Mouse (Mus musculus): Measurements from ENCODE around the gene Dpyd.

Dpyd gene

GRCm38 (mm10) chr3:119086618-119087017, 524.7 kb downstream of the Dpyd start:
- intact Hi-C loops (cut with DNase I) = no loop called here

DNA sequence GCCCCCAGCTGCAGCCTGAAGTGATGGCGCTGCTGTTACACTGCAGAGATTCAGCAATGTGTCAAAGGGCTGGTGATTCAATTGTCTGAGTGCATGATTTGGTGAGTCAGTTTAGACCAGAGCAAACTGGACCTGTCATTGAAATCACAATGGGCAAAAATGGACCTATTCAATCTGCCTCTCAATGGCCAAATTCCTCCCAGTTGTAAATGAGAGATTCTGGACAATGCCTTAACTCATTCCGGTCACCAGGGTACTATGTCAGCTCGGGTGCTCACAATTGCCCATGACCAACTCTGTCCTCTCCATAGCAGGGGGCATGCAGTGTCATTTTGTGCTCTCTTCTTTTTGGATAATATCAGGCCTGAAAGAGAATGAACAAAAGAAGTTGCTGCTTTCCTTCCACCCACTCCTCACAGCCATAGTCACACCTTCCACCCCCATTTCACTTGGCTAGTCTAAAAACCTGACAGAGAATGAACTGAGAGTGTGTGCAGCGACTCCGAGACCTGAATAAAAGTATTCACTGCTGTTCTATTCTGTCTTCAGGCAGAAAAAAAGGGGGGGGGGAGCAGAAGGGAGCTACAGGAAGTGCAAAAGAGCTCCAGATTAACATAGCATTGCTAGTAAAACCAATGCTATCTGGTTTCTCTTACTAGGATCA, 533.4 kb downstream of the Dpyd start:
- intact Hi-C loops (cut with DNase I) = no loop called here

DNA sequence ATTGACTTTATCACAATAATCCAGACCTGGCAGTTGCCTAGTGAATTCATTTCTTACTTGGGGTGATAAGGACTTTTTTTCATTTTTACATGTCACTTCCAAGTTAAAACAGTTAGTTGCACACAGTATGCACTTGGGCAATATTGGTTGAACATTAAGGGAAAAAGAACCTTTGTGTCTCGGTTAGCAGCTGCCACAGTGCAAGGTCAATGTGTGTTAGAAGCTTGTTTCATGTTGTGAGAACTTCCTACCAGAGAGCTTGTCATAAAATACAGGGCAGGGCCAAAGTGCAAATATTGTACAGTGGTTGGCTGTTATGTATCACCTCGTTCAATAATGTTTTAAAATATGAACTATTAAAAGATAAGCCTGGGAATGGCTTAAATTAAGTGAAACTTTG, 564.1 kb downstream of the Dpyd start:
- intact Hi-C loops (cut with DNase I) = no loop called here

DNA sequence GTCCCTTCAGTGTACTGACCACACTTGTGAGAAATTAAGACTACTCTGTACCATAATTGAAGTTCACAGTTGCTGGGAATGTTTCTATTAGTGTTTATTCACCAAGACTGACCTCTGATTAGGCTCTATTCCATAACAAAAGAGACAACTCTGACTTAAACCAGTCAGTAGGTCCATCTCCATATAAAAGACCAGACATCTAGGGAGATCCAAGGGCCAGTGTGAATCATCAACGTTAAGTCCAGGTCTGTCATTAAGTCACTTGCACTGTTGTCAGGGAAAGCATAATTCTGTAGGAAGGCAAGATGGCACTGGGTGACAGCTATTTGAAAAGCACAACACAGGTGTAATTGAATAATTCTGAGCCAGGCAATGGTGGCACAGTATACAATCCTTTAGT, 566.1 kb downstream of the Dpyd start:
- intact Hi-C loops (cut with DNase I) = no loop called here

DNA sequence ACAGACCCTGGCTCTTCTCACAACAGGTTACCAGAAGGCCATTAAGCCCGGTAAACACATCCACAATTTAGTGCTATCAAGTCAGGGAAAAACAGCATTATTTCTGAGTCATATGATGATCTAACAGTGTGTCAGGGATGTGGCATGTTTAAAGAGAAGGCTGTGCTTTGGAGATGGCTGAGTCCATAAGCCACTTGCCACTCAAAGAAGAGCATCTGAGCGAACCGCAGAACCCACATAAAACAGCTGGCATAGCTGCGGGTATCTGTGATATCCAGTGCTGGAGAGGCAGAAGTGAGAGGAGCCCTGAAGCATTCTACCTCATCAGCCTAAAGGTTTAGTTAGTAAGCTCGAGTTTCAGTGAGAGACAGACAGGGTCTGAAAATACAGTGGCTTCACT, 581.1 kb downstream of the Dpyd start:
- intact Hi-C loops (cut with DNase I) = no loop called here

DNA sequence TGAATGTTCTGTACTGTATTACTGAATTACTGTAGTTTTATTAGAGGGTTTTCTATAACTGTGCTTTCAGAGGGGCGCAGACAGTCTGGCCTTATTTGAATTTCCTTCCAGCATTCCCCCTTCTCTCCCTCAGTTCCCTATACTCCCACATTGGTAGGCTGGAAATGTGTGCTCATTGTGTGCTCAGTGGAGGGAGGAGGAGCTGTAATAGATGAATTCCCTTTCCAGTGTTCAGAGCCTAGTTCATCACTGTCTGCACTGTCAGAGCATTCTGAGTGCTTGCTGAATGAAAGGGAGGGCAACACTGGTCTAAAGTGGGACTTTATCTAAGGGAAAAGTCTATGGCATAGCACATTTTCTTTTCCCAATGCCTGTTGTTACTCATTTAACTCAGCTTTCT, 582.9 kb downstream of the Dpyd start:
- intact Hi-C loops (cut with DNase I) = no loop called here

GRCm38 (mm10) chr3:119154604-119155444, 592.9 kb downstream of the Dpyd start:
- intact Hi-C loops (cut with DNase I) = loop anchor here (10.0 kb wide), 1 partner anchor 100 kb away; no protein-coding TSS in a partner anchor

- intact Hi-C loops (cut with DNase I) = loop anchor here (10.0 kb wide), 1 partner anchor 96 kb away; no protein-coding TSS in a partner anchor
Observed at GRCm38 (mm10) chr3:119158670-119159069, 596.7 kb downstream of the Dpyd start.

DNA sequence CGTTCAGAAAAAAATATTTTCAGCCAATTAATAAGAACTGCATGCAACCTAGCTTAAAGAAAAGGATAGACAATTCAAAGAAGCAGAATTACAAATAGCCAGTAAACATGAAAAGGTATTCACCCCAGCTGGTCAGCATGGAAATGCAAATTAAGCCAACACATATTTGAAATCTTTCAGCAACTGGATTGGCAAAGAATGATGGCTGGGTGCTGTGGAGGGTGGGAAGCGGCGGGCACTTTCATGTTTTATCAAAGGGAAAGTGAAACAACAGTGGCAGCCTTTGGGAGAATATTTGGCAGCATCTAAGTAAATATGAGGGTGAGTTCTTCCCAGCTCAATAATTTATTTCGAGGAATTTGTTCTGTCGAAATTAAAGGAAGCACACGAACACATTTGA, 603.8 kb downstream of the Dpyd start:
- intact Hi-C loops (cut with DNase I) = no loop called here

- intact Hi-C loops (cut with DNase I) = no loop called here
Observed at GRCm38 (mm10) chr3:119168166-119168565, 606.2 kb downstream of the Dpyd start.

- intact Hi-C loops (cut with DNase I) = no loop called here
Observed at GRCm38 (mm10) chr3:119168661-119169060, 606.7 kb downstream of the Dpyd start.

DNA sequence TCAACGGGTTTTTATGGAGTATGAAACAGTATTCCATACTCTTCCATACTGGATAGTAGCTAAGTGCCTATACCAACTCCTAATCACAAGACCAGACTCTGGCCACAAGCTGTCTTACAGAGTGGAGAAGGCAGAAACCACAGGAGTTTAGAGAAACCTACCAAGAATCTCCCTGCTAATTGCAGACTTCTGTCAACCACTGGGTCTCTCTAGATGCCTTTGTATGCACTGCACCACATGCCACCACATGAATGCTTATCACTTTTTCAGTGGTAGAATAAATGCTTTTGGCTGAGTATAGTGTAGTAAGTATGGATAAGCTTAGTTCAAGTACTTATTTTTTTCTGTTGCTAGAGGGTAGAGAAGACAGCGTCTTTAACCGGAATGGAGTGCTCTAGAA, 621.3 kb downstream of the Dpyd start:
- intact Hi-C loops (cut with DNase I) = no loop called here

DNA sequence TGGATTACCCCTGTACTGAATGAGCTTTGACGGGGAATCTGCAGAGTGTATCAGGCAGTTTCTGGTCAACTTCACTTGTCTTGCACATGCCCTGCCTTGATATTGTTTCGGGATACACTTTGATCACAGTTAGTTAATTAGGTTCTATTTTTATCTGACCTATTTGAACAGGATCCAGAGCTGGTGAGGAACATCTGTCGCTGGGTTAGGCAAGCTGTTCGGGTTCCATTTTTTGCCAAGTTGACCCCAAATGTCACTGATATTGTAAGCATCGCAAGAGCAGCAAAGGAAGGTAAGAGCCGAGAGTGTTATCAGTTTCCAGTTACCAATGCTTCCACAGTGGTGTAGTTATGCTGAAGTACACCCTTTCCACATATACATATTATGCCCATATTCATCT, 632.1 kb downstream of the Dpyd start:
- intact Hi-C loops (cut with DNase I) = no loop called here

DNA sequence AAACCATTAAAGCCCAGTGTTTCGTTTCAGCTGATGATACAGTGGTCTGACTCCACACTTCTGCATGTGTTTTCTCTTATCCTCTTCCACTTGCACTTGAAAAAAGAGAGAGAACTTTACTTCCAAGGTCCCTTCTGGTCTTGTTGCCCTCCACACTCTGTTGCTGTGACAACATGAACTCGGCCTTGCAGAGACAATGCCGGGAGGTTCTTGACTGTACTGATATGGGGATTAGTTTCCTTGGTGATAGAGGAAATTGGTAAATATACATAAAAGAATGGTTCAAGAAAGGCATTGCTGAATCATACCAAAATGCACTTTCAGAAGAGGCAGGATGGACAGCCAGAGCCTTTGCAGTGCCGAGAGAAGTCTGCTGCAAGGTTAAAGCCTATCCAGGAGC, 633.7 kb downstream of the Dpyd start:
- intact Hi-C loops (cut with DNase I) = no loop called here

DNA sequence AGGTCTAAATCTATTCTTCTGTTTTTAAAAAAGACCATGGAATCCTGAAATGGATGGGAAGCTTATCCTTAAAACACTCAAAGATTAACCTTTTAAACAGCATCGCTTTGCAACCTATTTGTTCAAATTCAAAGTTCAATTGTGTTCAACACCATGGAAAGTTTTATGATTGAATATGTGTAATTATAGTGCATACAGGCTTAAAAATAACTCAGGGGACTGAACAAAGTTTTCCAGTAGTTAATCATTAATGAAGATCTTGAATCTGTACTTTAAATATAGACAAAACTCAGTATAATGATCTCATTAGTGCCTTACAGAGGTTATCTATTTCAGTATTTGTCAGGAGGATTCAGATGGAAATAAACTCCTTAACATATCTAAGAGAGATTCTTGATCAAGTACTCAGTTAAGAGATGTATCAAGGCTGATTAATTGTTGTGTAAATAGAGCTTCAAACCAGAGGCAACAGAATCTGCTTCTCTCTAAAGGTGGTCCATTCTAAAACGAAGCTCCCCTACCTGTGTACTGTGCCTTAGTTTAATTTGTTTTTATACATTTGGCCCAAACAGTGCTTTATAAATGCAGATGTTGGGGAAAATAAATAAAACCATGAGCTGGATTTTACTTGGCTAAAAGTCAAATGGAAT, 659.0 kb downstream of the Dpyd start:
- intact Hi-C loops (cut with DNase I) = no loop called here

- intact Hi-C loops (cut with DNase I) = no loop called here
Observed at GRCm38 (mm10) chr3:119243181-119243580, 681.3 kb downstream of the Dpyd start.

- intact Hi-C loops (cut with DNase I) = loop anchor here (10.0 kb wide), 1 partner anchor 102 kb away; no protein-coding TSS in a partner anchor
Observed at GRCm38 (mm10) chr3:119256516-119256915, 694.6 kb downstream of the Dpyd start.

- intact Hi-C loops (cut with DNase I) = no loop called here
Observed at GRCm38 (mm10) chr3:119275241-119275640, 713.3 kb downstream of the Dpyd start.

- intact Hi-C loops (cut with DNase I) = no loop called here
Observed at GRCm38 (mm10) chr3:119280671-119281070, 718.7 kb downstream of the Dpyd start.

GRCm38 (mm10) chr3:119314693-119315092, 752.8 kb downstream of the Dpyd start:
- intact Hi-C loops (cut with DNase I) = no loop called here

- intact Hi-C loops (cut with DNase I) = no loop called here
Observed at GRCm38 (mm10) chr3:119329063-119329462, 767.1 kb downstream of the Dpyd start.

Measured in adrenal gland (tissue).